Mouse (Mus musculus): Measurements from ENCODE around the gene P2rx3. TPM values are rescaled to one million over a fixed set of nuclear protein-coding genes. Genes with fewer than 3 reads are reported as not detected.

P2rx3 gene
- polyA plus RNA-seq, 1 experiment, result 0.54 TPM

Other genes with a start within 250 kb of the P2rx3 start
- gene Ube2l6, start 238.6 kb downstream of the P2rx3 start, polyA plus RNA-seq (2012; rRNA removed), result 27.7 and 35.3 TPM in 2 replicates
- gene Smtnl1, start 214.8 kb downstream of the P2rx3 start, polyA plus RNA-seq (2012; rRNA removed), result 0.60 and 0.94 TPM in 2 replicates
- gene Timm10, start 210.5 kb downstream of the P2rx3 start, polyA plus RNA-seq (2012; rRNA removed), result 23.0 and 29.0 TPM in 2 replicates
- gene Slc43a1, start 198.6 kb downstream of the P2rx3 start, polyA plus RNA-seq (2012; rRNA removed), result 106 and 123 TPM in 2 replicates
- 1.8 and 2.1 TPM in 2 replicates for gene Rtn4rl2, start 150.8 kb downstream of the P2rx3 start, polyA plus RNA-seq (2012; rRNA removed)
- gene Slc43a3, start 100.9 kb downstream of the P2rx3 start, polyA plus RNA-seq (2012; rRNA removed), result 64.3 and 65.0 TPM in 2 replicates
- 3.3 and 5.5 TPM in 2 replicates for gene Prg2, start 57.0 kb downstream of the P2rx3 start, polyA plus RNA-seq (2012; rRNA removed)
- 0.48 and 0.88 TPM in 2 replicates for gene Prg3, start 49.2 kb downstream of the P2rx3 start, polyA plus RNA-seq (2012; rRNA removed)
- 248 and 287 TPM in 2 replicates for gene Ssrp1, start 228 bp downstream of the P2rx3 start, polyA plus RNA-seq (2012; rRNA removed)
- gene Tnks1bp1, start 10.6 kb upstream of the P2rx3 start, polyA plus RNA-seq (2012; rRNA removed), result 32.5 and 36.9 TPM in 2 replicates
- 4.1 and 4.5 TPM in 2 replicates for gene Aplnr, start 98.8 kb upstream of the P2rx3 start, polyA plus RNA-seq (2012; rRNA removed)
- 0.48 and 0.50 TPM in 2 replicates for gene Lrrc55, start 159.7 kb upstream of the P2rx3 start, polyA plus RNA-seq (2012; rRNA removed)

Measured in thymus, adult 2 months (tissue).